Mouse (Mus musculus): ENCODE results near the gene Tspan10.

Gene Tspan10

GRCm38 (mm10) chr11:120455413-120455812, 13.0 kb downstream of the Tspan10 start:
- no peak for DNase-seq (ENCODE audit: low spot score)

DNA sequence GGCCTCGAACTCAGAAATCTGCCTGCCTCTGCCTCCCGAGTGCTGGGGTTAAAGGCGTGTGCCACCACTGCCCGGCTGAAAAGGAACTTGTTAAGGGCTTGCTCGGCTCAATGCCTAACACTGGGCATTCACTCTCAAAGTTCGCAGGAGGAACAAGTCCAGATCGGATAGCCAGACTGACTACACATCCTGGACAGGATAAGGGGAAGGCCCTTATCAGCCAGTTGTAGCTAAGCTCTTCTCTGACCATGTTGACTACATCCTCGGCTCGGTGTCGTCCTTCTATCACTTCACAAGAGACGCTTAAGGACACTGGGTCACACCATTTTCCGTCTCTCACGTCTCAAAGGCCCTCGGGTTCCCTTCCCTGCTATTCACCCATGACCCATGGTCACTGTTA, 14.9 kb downstream of the Tspan10 start:
- no peak for DNase-seq (ENCODE audit: low spot score)

- DNase-seq (ENCODE audit: low spot score): peak; percentile 81
Measured at GRCm38 (mm10) chr11:120457772-120458751, 15.6 kb downstream of the Tspan10 start, which contains the start of the genes Oxld1 and Ccdc137. Gene Oxld1, minus strand, starts transcription at chr11:120458068. Gene Ccdc137, plus strand, starts transcription at chr11:120458115.

- no peak for DNase-seq (ENCODE audit: low spot score)
Measured at GRCm38 (mm10) chr11:120458847-120459597, 16.6 kb downstream of the Tspan10 start.

DNA sequence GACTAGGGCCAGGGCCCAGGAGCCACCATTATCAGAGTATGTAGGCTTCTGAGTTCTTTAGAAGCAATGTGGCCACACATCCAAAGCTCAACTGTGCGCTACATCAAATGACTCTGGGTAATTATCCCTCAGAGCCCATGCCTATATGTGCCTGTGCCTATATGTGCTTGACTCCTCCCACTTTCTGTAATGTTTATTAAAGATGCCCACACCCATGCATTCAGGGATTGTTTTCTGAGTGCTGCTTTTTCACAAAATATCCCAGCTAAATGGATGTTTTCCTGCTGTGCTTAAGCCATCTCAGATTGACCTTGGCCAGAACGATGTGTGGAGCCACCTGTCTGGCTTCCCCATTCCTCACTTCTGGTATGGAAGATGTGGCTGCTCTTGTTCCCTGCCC, 21.1 kb downstream of the Tspan10 start:
- no peak for DNase-seq (ENCODE audit: low spot score)

DNA sequence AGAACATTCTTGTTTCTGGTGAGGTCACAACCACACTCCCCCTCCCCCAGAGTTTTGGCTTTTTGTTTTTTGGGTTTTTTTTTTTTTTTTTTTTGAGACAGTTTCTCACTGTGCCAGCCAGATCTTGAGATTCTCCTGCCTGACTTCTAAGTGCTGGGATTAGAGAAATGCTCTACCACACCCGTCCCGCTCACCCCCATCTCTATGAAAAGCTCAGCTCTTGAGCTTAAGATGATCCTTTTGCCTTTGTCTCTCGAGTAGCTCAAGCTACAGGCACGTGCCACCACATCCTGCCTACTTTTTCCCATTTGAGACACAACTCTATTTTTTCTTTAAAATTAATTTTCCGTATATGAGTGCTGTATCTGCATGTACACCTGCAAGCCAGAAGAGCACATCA, 21.9 kb downstream of the Tspan10 start:
- DNase-seq (ENCODE audit: low spot score): no peak

DNA sequence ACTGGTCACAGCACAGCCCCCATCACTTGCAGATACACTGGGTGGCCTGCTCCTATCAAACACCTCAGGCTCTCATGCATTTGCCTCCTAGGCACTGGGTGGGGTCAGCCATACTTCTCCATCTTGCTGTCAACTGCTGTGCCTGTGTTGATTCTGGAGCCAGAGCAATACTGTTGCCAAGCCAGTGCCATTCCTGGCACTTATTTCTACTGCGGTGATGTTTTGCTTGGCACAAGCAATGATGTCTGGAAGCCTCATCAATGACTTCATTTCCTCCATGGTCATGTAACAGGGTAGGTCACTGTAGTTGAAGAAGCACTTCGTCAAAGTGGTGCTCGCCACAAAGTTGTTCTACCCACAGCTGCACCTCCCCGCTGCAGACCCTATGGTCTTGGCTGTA, 23.1 kb downstream of the Tspan10 start:
- peak; percentile 60 for DNase-seq (ENCODE audit: low spot score)

GRCm38 (mm10) chr11:120467051-120467735, 24.7 kb downstream of the Tspan10 start, which contains the start of gene Arl16:
Gene Arl16, minus strand, starts transcription at chr11:120467607.
- peak; percentile 98 for DNase-seq (ENCODE audit: low spot score)

DNA sequence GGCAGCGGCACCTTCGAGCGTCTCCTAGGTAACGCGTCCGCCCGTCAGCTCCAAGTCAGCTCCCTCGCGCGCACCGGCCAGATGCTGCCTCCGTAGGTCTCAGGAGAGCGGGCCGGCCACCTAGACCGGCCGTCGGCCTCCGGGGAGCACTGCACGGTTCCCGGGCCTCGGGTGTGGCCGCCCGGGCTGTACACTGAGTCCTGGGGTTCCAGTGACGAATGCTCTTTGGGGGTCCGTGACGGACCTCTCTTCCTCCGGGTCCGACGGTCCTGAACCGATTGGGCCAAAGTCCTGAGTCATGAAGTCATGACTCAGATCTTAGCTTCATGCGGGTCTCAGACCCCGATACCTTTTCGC, 25.3 kb downstream of the Tspan10 start:
- no peak for DNase-seq (ENCODE audit: low spot score)

- no peak for DNase-seq (ENCODE audit: low spot score)
Measured at GRCm38 (mm10) chr11:120472052-120472451, 29.6 kb downstream of the Tspan10 start.

DNA sequence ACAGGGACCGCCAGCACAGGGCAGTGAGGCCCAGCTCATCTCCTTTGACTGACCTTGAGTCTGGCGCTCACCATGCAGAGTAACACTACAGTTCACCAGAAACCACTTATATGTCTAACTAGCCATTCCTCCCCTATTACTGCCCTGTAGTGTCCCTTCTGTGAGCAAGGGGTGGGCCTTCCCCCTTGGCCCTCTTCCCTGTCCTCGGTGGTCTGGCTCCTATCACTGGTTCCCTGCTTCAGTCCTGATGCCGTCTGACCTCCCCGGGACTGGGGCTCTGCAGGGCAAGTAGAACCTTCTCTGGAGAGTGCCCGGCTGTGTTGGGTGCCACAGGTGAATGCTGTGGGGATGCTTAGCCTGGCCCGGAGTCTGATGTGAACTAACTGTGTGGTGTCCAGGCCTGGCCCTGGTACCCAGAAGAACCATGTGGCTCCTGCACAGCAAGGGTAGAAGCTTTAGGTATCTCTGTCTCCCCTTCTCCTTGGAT, 41.0 kb downstream of the Tspan10 start:
- DNase-seq (ENCODE audit: low spot score): no peak

DNA sequence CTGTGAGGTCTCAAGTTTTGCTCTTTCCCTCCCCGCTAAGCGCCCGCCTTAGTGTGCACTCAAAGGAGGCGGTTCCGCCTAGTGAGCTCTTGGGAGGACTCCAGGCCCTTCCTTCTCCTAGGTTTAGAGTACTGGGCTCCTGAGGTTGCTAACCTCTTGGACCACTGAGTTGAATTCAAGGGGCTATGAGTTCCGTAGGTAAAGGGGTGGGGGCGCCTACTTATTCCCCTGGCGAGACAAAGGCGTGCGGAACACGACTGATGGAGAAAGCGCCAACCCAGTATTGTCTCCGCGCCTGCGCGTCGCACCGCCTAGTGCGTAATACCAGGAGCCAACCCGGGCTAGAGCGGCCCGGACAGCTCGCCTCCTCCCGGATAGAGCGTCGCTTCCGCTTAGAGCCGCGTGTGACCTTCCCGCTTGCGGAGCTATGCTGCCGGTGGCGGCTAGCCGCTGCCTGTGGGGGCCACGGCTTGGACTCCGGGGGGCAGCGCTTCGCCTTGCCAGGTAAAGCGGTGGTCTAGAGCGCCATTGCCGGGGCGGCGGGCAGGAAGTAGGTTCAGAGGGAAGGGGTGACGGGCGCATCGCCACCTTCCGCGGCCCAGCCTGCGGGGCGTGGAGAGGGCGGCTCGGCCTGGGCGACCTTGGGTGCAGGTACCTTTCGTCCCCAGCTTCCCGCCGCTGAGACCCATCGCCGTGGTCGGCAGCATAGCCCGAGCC, 42.0 kb downstream of the Tspan10 start, which contains the start of gene Mrpl12:
TSS of gene Mrpl12 (plus strand) at position 349 of the 717 bp plus-strand sequence.
- DNase-seq (ENCODE audit: low spot score): peak; percentile 95

- DNase-seq (ENCODE audit: low spot score): no peak
Measured at GRCm38 (mm10) chr11:120485251-120485650, 42.8 kb downstream of the Tspan10 start.

GRCm38 (mm10) chr11:120488516-120488915, 46.1 kb downstream of the Tspan10 start:
- peak; percentile 33 for DNase-seq (ENCODE audit: low spot score)

GRCm38 (mm10) chr11:120489054-120489761, 46.8 kb downstream of the Tspan10 start:
- peak; percentile 95 for DNase-seq (ENCODE audit: low spot score)

DNA sequence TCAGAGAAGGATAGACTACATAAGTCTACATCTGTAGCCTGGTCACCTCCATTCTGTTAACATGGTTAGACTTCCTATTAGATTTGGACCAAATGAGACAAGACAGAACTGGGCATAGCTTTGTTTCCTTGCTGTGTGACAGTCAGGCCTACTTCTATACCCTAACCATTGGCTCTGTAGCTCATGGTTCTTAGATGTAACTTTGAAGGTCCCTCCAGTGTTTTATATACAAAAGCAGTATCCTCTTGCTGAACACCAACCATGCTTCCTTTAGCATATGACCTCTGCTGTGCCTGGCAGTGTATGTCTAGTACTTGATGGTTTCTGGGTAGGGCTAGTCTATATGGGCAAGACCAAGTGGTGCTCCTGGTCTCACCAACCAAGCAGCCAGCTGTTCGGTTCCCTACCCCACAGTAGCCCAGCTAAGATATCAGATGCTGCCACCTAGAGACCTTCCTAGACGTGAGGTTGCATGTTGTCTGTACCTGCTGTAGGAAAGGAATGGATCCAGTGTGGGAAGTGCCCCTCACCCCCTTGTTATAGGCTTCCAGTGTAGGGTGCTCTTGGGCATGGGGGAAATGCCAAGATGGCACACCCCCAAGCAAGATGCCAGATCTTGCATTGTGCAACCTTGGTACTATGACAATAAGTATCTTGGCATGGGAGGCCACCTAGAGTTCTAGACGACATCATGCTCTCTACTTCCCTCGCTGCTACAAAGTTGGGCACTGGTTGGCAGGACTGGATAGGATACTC, 48.0 kb downstream of the Tspan10 start:
- DNase-seq (ENCODE audit: low spot score): peak; percentile 77

GRCm38 (mm10) chr11:120491317-120492023, 49.0 kb downstream of the Tspan10 start, which contains the start of gene Slc25a10:
Gene Slc25a10, plus strand, starts transcription at chr11:120491840.
- DNase-seq (ENCODE audit: low spot score): peak; percentile 97

DNA sequence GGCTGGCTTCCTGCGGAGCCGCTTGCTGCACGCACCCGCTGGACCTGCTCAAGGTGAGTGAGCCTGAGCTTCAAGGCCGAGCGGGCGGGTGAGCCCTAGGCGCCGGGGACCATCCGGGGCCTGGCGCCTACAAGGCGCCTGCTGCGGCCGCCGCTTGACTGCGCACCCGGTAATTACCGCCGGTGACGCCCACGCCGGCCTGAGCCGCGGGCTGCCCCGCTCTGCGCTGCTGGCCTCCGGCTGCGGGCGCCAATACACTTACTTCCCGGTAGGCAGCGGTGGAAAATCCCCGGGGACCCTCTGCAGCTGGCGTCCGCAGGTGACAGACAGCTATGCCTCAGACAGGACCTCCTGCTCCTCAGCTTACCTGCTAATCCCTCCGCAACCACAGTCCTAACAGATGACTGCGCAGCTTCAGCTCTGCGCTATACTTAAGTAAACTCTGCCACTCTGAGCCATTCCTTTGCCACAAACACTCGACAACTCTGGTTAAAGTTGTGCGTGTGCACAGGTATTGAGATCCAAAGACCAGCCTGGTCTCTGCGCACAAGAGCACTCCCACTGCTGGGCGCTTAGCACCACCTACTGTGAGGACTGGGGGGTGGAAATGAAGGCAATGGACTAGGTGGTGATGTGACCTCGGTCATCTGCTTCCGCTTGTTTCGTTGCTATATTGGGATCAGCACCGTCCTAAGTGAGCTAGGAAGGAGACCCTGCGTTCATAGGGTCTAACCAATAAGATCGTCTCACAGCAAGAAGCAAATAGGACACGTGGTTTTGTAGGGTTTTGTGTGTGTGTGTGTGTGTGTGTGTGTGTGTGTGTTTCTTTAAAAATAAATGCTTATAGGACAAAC, 49.8 kb downstream of the Tspan10 start:
- DNase-seq (ENCODE audit: low spot score): peak; percentile 74
